Mouse (Mus musculus) megakaryocyte, embryonic 14.5 days (primary cell): ENCODE results near the gene Ctse.

Source experiments
- FLI1 ChIP-seq: IDR thresholded peaks from 2 replicates; pipeline ENCODE4 v1.6.1; 2012; ENCODE audit warnings: low read length, inconsistent platforms, mixed read lengths
- GATA1 ChIP-seq: IDR thresholded peaks from 3 replicates; pipeline ENCODE4 v1.6.1; 2012; ENCODE audit warnings: mixed read lengths, low read length, inconsistent platforms, borderline replicate concordance

DNA sequence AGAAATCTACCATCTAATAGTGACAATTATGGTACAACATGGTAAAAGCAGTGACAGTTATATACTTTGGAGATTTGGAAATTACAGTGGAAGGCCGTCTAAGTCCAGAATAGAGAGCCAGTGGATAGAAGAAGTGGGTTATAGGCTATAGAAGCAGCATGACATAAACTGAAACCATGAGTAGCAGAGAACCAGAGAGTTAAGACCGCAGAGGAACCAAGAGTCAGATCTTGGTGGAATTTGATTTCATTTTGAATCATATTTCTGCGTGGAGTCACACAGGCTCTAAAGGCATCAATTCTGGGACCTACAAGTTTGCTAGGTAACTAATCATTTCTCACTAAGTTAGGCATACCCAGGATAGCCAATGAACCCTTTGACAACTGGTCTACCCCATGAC is 60.7 kb downstream of the Ctse start:
- no peak for TF ChIP-seq GATA1
- no peak for TF ChIP-seq FLI1
